Mouse (Mus musculus) stomach, postnatal 0 days (tissue): ENCODE measurements around the gene Emc9. TPM values are rescaled to one million over a fixed set of nuclear protein-coding genes. Genes with fewer than 3 reads are reported as not detected.

Experiments
- ATAC-seq: fragments of 200-750 bp; cut with Nextera tagmentation; 2 replicates; pipeline ENCODE4 v1.8.0; 2017; ENCODE audit not compliant: low FRiP score, low TSS enrichment
- DNase-seq: peaks from one replicate; pipeline ENCODE4 v3.0.0-alpha.2; 2016; ENCODE audit warnings: low spot score
- H3K27ac ChIP-seq: fragments of 300-500 bp; sonication (generic); replicated peaks from 2 replicates; pipeline ENCODE4 v1.5.1; 2014; ENCODE audit warnings: mild to moderate bottlenecking, control low read depth
- H3K27me3 ChIP-seq: fragments of 300-500 bp; sonication (generic); 2 replicates; pipeline ENCODE4 v1.6.1; 2014; ENCODE audit warnings: low read length; ENCODE audit not compliant: control insufficient read depth, insufficient read depth
- H3K36me3 ChIP-seq: fragments of 300-500 bp; sonication (generic); 2 replicates; pipeline ENCODE4 v1.6.1; 2014; ENCODE audit warnings: low read length, mixed read lengths; ENCODE audit not compliant: control insufficient read depth, insufficient read depth
- H3K4me1 ChIP-seq: fragments of 300-500 bp; sonication (generic); replicated peaks from 2 replicates; pipeline ENCODE4 v1.6.1; 2014; ENCODE audit warnings: antibody characterized with exemption; ENCODE audit not compliant: control insufficient read depth, insufficient read depth
- H3K4me2 ChIP-seq: fragments of 300-500 bp; sonication (generic); replicated peaks from 2 replicates; pipeline ENCODE4 v1.6.1; 2014; ENCODE audit warnings: low read depth, mild to moderate bottlenecking, control low read depth, moderate library complexity
- H3K4me3 ChIP-seq: fragments of 300-500 bp; sonication (generic); 2 replicates; pipeline ENCODE4 v1.5.1; 2014; ENCODE audit warnings: low read depth, low read length, control low read depth
- H3K9ac ChIP-seq: fragments of 300-500 bp; sonication (generic); 2 replicates; pipeline ENCODE4 v1.6.1; 2014; ENCODE audit warnings: mild to moderate bottlenecking, low read length, control low read depth, mixed read lengths
- H3K9me3 ChIP-seq: fragments of 300-500 bp; sonication (generic); 2 replicates; pipeline ENCODE4 v1.6.1; 2016; ENCODE audit warnings: low read length; ENCODE audit not compliant: control insufficient read depth
- CTCF ChIP-seq: IDR thresholded peaks from 2 replicates; pipeline ENCODE4 v1.5.1; 2016; ENCODE audit warnings: antibody characterized with exemption, low read depth, mild to moderate bottlenecking, moderate library complexity
- EP300 ChIP-seq: optimal IDR thresholded peaks from 2 replicates; pipeline ENCODE3; 2016; ENCODE audit warnings: antibody characterized with exemption
- WGBS: fragments of 180-500 bp; shearing (Covaris S2); extraction: QIAGEN DNeasy Blood & Tissue Kit; methylation state at CpG from one replicate; pipeline ENCODE4 v1.1.7; 2014; 5-methylcytosine and 5-hydroxymethylcytosine counted together
- polyA plus RNA-seq: library from polyadenylated mRNA; unstranded; fragments of >200 nt; fragmentation: Nextera tagmentation; extraction: Ambion mirVana; gene quantifications from 2 replicates; pipeline ENCODE4 v1.2.1, GENCODE M21; 2015

Emc9 gene
- polyA plus RNA-seq, 1 experiment from 2014 or later: 13.1 TPM

DNA sequence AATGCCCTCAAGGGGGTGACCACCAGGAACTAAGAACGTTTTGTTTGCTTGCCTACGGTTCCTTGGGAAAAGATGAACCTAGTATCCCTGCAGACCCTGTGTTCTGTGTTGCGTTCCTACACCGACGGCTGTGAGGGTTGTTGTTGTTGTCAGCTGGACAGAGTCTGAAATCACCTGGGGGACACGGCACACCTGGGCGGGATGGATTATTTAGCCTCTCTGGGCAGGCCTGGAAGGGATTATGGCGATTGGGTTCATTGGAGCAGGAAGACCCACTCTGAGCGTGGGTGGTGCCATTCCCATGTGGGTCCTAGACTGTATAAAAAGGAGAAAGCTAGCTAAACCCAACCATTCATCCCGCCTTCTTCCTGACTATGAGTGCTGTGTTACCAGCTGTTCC is 23.2 kb downstream of the Emc9 start:
- Histone ChIP-seq H3K4me3 (no peak overlapping the region), H3K9me3 (no peaks in the 10 kb centered on the region), H3K4me1 (peaks cover 4% of the 10 kb centered on the region; the same call in 1 of the 2 replicates), H3K36me3 (peaks cover 16% of the 10 kb centered on the region), H3K27ac (no peak overlapping the region), H3K4me2 (no peak overlapping the region), H3K9ac (no peak overlapping the region), H3K27me3 (no peaks in the 10 kb centered on the region)
- TF ChIP-seq CTCF: no peak
- TF ChIP-seq EP300: no peak
- WGBS: 78% methylated on average over 10 of the region's 10 CpGs
- ATAC-seq: no peak
- DNase-seq: no peak

DNA sequence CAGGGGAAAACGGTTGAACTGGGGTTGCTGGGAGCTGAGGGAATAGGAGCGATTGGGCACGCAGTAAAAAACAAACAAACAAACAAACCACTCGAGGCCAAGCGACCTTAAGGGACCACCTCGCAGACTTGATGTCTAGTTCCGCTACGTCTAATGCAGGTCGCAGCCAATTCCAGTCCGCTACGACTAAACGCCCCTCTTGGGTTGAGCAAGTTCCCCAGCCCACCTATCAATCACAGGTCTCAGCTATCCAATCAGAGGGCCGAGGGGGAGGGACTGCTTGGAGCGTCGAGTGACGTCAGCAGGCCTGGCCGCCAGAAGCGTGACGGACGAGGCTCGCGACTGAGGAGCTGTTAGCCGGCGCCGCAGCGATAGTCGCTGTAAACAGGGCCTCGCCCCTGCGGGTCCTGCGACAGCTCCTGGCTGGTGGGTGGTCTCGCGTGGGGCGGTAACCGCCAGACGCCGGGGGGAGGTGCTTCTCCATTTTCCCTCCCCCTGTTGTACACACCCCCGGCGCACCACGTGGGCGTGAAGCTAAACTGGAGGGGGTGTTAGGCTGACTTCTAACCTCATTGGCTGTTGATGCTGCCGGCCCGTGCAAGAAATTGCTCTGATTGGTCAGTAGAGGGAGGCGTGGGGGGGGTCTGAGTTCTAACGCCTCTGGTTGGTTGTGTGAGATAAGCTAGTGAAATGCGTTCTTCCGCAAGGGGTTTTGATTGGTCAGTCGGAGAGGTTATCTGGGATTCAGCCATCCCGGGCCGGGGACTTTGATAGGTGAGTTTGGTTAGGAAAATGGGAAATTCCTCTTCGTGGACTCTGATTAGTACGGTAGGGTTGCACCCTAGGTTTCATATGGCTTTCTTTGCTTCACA is 24.7 kb downstream of the Emc9 start, which contains the start of gene A730061H03Rik:
TSS of gene A730061H03Rik (minus strand) at position 205 of the 872 bp plus-strand sequence.
- H3K4me2 ChIP-seq: peak within 1 kb of the TSS; percentile 65
- peak within 1 kb of the TSS; percentile 82 for H3K9ac ChIP-seq
- peaks cover 11% of the 10 kb centered on the region for H3K36me3 ChIP-seq
- DNase-seq: peak; percentile 99
- WGBS: under 1% methylated on average over 51 of the region's 51 CpGs
- H3K27me3 ChIP-seq: no peaks in the 10 kb centered on the region
- H3K9me3 ChIP-seq: no peaks in the 10 kb centered on the region
- peaks cover 4% of the 10 kb centered on the region; the same call in 1 of the 2 replicates for H3K4me1 ChIP-seq
- H3K27ac ChIP-seq: peak within 1 kb of the TSS; percentile 99
- H3K4me3 ChIP-seq: peak within 1 kb of the TSS; percentile 57
- TF ChIP-seq CTCF: 0 out of 2 replicates have a peak, but pooled peaks have one; percentile 14
- peak; percentile 73 for TF ChIP-seq EP300
- ATAC-seq: peak; percentile 93

DNA sequence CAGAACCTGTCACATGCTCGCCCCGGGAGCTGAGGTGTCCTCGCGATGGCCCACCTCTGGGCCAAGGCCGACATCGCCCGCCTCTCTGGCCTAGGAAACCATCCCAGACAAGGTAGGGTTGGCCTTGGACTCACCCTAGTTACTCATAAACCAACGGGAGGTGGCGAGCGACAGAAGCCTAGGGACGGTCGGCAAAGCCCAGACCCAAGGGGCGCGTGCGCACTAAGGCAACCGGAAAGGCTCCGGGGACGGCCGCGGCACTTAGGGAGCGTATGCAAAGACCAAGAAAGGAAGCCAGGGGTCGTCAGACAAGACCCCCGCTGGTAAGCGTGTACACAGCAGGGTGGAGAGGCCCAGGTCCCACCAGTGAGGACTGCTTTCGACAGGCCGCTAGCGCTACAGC is 25.3 kb downstream of the Emc9 start, which contains the start of gene Dcaf11:
TSS of gene Dcaf11 (plus strand) at position 208 of the 403 bp plus-strand sequence.
- DNase-seq (peak; percentile 94), ATAC-seq (peak; percentile 87)
- Histone ChIP-seq H3K27me3 (no peaks in the 10 kb centered on the region), H3K4me1 (peaks cover 4% of the 10 kb centered on the region; the same call in 1 of the 2 replicates), H3K9ac (peak within 1 kb of the TSS; percentile 82), H3K4me2 (peak within 1 kb of the TSS; percentile 65), H3K36me3 (0 out of 2 replicates have a peak, but pooled peaks cover 6% of the 10 kb centered on the region), H3K4me3 (peak within 1 kb of the TSS; percentile 57), H3K9me3 (no peaks in the 10 kb centered on the region), H3K27ac (peak within 1 kb of the TSS; percentile 99)
- under 1% methylated on average over 27 of the region's 27 CpGs for WGBS
- peak; percentile 56 for TF ChIP-seq CTCF
- no peak for TF ChIP-seq EP300

DNA sequence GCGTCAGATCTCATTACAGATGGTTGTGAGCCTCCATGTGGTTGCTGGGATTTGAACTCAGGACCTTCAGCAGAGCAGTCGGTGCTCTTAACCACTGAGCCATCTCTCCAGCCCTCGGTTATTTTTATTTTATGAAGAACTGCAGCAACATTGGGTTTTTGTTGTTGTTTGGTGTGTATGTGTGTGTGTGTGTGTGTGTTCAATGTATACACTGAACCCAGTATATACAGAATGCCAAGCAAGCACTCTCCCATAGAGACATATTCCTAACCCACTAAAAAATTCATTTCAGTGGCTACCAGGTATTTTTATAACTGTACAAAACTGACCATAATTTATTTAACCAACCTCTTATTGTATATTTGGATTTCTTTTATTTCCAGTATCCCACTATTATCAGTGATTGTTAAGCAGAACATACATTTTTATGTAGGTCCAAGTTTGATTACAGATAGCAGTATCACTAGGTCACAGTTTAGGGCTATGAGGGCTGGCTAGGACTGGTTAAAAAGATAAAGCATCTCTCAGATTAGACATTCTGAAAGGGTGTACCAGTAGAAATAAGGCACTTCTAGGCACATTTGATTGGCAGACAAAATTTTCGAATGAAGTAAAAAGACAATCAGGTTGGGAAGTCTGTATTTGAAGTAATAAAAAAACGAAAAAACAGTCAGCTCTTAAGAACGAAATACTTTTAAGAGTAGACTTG is 26.2 kb downstream of the Emc9 start:
- no peak overlapping the region; the same call in 1 of the 2 replicates for H3K27ac ChIP-seq
- H3K4me1 ChIP-seq: peaks cover 4% of the 10 kb centered on the region; the same call in 1 of the 2 replicates
- no peak for ATAC-seq
- peak overlapping the region; percentile 52 for H3K4me2 ChIP-seq
- TF ChIP-seq CTCF: peak; percentile 22
- TF ChIP-seq EP300: no peak
- no peak overlapping the region for H3K9ac ChIP-seq
- DNase-seq: no peak
- peak overlapping the region; percentile 57 for H3K4me3 ChIP-seq
- WGBS: 48% methylated on average over 6 of the region's 6 CpGs
- no peaks in the 10 kb centered on the region for H3K9me3 ChIP-seq
- H3K36me3 ChIP-seq: 0 out of 2 replicates have a peak, but pooled peaks cover 4% of the 10 kb centered on the region
- no peaks in the 10 kb centered on the region for H3K27me3 ChIP-seq

DNA sequence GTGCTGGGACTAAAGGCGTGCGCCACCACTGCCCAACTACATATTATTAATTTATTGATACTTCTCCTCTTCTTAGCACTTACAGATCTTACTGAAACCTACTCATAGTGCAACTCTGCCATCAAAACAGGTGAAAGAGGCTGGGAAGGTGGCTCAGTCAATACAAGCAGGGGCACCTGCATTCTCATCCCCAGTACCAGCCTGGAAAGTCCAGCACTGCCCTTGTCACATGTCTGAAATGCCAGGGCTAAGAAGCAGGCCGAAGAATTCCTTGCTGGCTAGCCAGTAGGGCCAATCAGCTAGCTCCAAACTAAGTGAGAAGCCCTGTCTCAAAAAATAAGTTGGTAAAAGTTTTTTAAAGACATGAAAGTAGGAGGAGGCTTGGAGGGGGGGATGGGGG is 27.5 kb downstream of the Emc9 start:
- ATAC-seq: no peak
- H3K4me2 ChIP-seq: no peak overlapping the region
- no peak for TF ChIP-seq EP300
- no peak for TF ChIP-seq CTCF

More for the DNA sequence above, 27.5 kb downstream of the Emc9 start:
- Histone ChIP-seq H3K27me3 (no peaks in the 10 kb centered on the region), H3K4me3 (no peak overlapping the region), H3K27ac (peak overlapping the region; percentile 18; the same call in 1 of the 2 replicates), H3K4me1 (peaks cover 4% of the 10 kb centered on the region; the same call in 1 of the 2 replicates), H3K36me3 (no peaks in the 10 kb centered on the region), H3K9ac (0 out of 2 replicates have a peak overlapping the region, but pooled peaks have one; percentile 31), H3K9me3 (no peaks in the 10 kb centered on the region)
- WGBS: 85% methylated on average over 3 of the region's 3 CpGs
- no peak for DNase-seq
